Mouse (Mus musculus) midbrain, embryonic 12.5 days (tissue): ENCODE measurements around the gene Gpx5. TPM values are rescaled to one million over a fixed set of nuclear protein-coding genes. Genes with fewer than 3 reads are reported as not detected.
A peak's percentile ranks its signal among the peaks of the same experiment; 100 is the strongest.

Experiments
- ATAC-seq: fragments of 200-750 bp; cut with Nextera tagmentation; 2 replicates; pipeline ENCODE4 v1.8.0; 2017; ENCODE audit warnings: low read depth, moderate TSS enrichment, moderate library complexity; ENCODE audit not compliant: low FRiP score
- H3K27ac ChIP-seq: fragments of 300-500 bp; sonication (generic); replicated peaks from 2 replicates; pipeline ENCODE4 v1.5.1; 2016; ENCODE audit warnings: mild to moderate bottlenecking
- H3K27me3 ChIP-seq: fragments of 300-500 bp; sonication (generic); 2 replicates; pipeline ENCODE4 v1.6.1; 2016; ENCODE audit warnings: mild to moderate bottlenecking
- H3K36me3 ChIP-seq: fragments of 300-500 bp; sonication (generic); 2 replicates; pipeline ENCODE4 v1.6.1; 2016
- H3K4me1 ChIP-seq: fragments of 300-500 bp; sonication (generic); 2 replicates; pipeline ENCODE4 v1.6.1; 2016
- H3K4me2 ChIP-seq: fragments of 300-500 bp; sonication (generic); replicated peaks from 2 replicates; pipeline ENCODE4 v1.6.1; 2016; ENCODE audit warnings: mild to moderate bottlenecking, moderate library complexity
- H3K4me3 ChIP-seq: fragments of 300-500 bp; sonication (generic); 2 replicates; pipeline ENCODE4 v1.5.1; 2016; ENCODE audit warnings: mild to moderate bottlenecking
- H3K9ac ChIP-seq: fragments of 300-500 bp; sonication (generic); replicated peaks from 2 replicates; pipeline ENCODE4 v1.6.1; 2016; ENCODE audit warnings: mild to moderate bottlenecking, moderate library complexity
- H3K9me3 ChIP-seq: fragments of 300-500 bp; sonication (generic); 2 replicates; pipeline ENCODE4 v1.6.1; 2016; ENCODE audit warnings: mild to moderate bottlenecking
- WGBS: fragments of 180-500 bp; shearing (Covaris S2); methylation state at CpG from one replicate; pipeline ENCODE4 v1.1.7; 2016; 5-methylcytosine and 5-hydroxymethylcytosine counted together
- polyA plus RNA-seq: library from polyadenylated mRNA; unstranded; fragments of >200 nt; fragmentation: Nextera tagmentation; extraction: Ambion mirVana; gene quantifications from 2 replicates; pipeline ENCODE4 v1.2.1, GENCODE M21; 2016

Gpx5 gene
- not detected in 2 replicates for polyA plus RNA-seq

DNA sequence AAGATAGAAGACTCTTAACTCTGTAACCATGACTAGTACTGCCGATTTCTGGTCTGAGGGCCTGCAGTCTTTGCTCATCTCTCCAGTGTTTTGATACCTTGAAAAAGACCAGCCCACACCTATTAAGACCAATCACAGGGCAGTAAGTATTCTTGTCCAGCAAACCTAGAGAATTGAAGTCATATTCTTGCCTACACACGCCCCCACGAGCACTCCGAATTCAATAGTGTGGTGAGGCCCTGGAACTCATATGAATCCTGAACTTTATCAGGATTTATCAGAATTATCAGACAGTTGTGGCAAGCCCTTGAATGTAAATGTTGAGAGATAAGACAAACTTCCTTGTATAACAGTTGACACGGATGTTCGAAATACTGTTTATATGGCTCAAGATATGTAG lies at the start of gene Gpx5:
TSS of gene Gpx5 (minus strand) at position 101 of the 400 bp plus-strand sequence.
- no peak within 1 kb of the TSS for H3K9ac ChIP-seq
- no peaks in the 10 kb centered on the region for H3K4me1 ChIP-seq
- H3K4me3 ChIP-seq, result no peak within 1 kb of the TSS
- H3K36me3 ChIP-seq, result no peaks in the 10 kb centered on the region
- no peak for ATAC-seq
- no peaks in the 10 kb centered on the region for H3K27me3 ChIP-seq
- H3K9me3 ChIP-seq, result no peaks in the 10 kb centered on the region
- no peak within 1 kb of the TSS for H3K27ac ChIP-seq
- no peak within 1 kb of the TSS for H3K4me2 ChIP-seq
- WGBS, result 93% methylated on average over 6 of the region's 6 CpGs

DNA sequence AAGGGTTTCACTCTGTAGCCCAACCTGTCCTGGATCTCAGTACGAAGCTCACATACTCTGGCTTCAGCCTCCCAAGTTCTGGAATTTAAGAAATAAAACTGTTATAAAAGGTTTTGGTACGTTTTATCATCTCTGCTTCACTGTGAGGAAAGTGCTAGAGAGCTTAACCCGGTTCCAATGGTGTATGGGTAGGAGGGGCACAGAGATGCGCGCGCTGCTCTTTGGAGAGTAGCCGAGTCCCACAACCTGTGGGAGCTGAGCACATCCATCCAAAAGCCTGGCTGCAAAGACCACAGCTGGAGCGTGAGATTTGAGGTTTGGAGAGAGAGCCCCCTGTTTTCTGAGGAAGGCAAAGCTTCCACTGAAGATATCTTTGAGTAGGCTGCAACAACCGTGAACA lies 34.9 kb upstream of the Gpx5 start:
- Histone ChIP-seq H3K9me3 (no peaks in the 10 kb centered on the region), H3K27me3 (0 out of 2 replicates have a peak, but pooled peaks cover 10% of the 10 kb centered on the region), H3K4me3 (peak overlapping the region; percentile 36), H3K4me1 (0 out of 2 replicates have a peak, but pooled peaks cover 8% of the 10 kb centered on the region), H3K36me3 (no peaks in the 10 kb centered on the region), H3K4me2 (peak overlapping the region; percentile 51), H3K9ac (no peak overlapping the region), H3K27ac (no peak overlapping the region)
- ATAC-seq, result peak; percentile 47; the same call in 1 of the 2 replicates
- under 1% methylated on average over 9 of the region's 9 CpGs for WGBS

DNA sequence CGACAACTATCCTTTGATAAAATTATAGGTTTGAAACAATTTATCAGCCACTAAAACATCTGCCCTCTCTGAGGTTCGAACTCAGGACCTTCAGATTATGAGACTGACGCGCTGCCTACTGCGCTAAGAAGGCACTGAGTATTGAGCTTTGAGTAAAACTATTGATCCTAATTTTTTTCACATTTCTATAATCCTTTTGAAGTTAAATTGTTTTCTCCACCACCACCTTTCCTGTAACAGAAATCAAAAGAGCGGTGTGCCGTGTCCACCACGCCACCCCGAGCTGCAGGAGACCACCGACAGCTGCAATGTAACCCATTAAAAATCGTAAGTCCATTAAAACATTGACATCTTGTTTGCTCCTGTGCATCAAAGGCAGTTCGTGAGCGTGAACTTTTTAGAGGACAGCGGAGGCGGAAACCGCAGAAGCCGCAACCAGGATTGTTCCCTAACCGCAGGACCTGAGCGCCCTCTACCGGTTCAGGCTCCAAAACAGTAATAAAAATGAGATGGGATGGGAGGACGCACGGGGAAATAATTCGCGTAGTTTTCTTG lies 34.2 kb upstream of the Gpx5 start:
- Histone ChIP-seq H3K9me3 (no peaks in the 10 kb centered on the region), H3K27me3 (0 out of 2 replicates have a peak, but pooled peaks cover 10% of the 10 kb centered on the region), H3K9ac (no peak overlapping the region), H3K4me1 (0 out of 2 replicates have a peak, but pooled peaks cover 8% of the 10 kb centered on the region), H3K4me3 (peak overlapping the region; percentile 36), H3K36me3 (no peaks in the 10 kb centered on the region), H3K27ac (no peak overlapping the region), H3K4me2 (peak overlapping the region; percentile 51)
- peak; percentile 71 for ATAC-seq
- under 1% methylated on average over 24 of the region's 24 CpGs for WGBS

DNA sequence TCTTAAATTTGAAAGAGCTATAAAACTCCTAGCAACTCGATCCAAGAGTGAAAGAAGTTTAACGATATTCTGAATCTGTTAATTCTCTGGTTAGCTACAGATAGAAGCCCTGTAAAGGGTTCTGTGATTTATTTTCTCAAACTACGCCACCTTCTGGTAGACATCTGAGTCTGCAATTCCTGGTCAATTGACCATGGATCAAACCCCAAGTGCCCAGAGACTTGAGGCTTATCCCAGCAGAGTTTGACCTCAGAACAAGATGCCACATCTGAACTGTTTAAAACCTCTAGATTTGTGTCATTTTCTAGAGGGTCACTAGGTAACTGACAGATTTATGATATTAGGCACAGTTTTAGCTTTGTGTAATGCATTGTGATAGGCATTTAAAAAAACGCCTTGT lies 33.7 kb upstream of the Gpx5 start:
- H3K4me3 ChIP-seq, result peak overlapping the region; percentile 36
- H3K9me3 ChIP-seq, result no peaks in the 10 kb centered on the region
- no peak overlapping the region for H3K9ac ChIP-seq
- ATAC-seq, result peak; percentile 52
- no peak overlapping the region for H3K27ac ChIP-seq
- H3K36me3 ChIP-seq, result no peaks in the 10 kb centered on the region
- peak overlapping the region; percentile 51 for H3K4me2 ChIP-seq
- 13% methylated on average over 4 of the region's 4 CpGs for WGBS
- 0 out of 2 replicates have a peak, but pooled peaks cover 10% of the 10 kb centered on the region for H3K27me3 ChIP-seq
- 0 out of 2 replicates have a peak, but pooled peaks cover 8% of the 10 kb centered on the region for H3K4me1 ChIP-seq

DNA sequence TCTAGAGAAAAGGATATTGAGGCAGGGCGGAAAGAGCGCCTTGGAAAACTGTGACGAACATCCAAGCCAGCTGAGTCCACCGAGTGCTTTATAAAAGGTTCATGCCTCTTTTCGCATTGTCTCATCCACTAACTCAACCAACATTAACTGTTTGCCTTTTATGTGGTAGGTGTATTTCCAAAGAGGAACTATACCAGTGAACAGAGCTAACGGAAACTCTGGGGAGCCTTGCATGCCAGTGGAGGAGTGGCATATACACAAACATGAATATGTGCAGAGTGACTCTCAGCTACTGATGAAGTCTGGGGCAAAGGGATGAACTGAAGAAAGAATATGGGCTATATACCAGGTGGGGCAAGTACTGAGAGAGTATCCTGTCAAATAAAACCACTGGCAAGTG lies 30.9 kb upstream of the Gpx5 start:
- Histone ChIP-seq H3K36me3 (no peaks in the 10 kb centered on the region), H3K27me3 (0 out of 2 replicates have a peak, but pooled peaks cover 13% of the 10 kb centered on the region), H3K27ac (no peak overlapping the region), H3K4me1 (0 out of 2 replicates have a peak, but pooled peaks cover 8% of the 10 kb centered on the region), H3K9ac (no peak overlapping the region), H3K4me3 (no peak overlapping the region), H3K4me2 (no peak overlapping the region), H3K9me3 (no peaks in the 10 kb centered on the region)
- 68% methylated on average over 6 of the region's 6 CpGs for WGBS
- no peak for ATAC-seq

DNA sequence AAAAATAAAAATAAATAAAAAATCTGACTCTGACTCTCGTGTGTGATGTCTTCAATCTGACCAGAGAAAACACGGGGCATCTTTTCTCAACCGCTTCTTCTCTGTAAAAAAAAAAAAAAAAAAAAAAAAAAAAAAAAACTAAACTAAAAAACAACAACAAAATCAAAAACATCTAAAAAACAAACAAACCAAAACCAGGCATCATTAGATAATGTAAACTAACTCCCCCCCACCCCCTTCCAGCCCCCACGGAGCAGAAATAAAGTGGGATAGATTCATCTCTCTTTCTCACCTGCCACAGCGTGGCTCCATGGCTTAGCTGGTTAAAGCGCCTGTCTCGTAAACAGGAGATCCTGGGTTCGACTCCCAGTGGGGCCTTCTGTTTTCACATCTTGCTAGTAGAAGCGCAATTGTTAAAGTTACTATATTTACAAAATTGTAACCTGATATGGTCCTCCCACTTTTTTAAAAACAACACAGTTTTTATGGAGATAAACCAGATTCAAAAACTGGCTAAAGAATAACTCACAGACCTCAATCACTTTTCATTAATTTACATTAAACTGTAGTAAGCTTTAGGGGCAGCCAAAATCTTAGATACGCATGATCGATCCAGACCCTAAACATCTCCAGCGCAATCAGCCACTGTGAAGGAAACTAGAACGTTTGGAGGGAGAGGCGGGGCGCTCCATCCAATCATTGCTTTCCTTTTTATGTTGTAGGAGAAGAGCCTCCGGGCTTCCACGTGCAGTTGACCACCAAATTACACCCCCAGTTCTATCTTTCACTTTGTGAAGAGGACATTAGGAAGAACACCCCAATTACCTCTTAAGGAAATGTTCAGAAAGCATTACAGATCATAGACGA lies 30.2 kb upstream of the Gpx5 start:
- H3K27me3 ChIP-seq, result 0 out of 2 replicates have a peak, but pooled peaks cover 11% of the 10 kb centered on the region
- H3K9me3 ChIP-seq, result no peaks in the 10 kb centered on the region
- H3K4me2 ChIP-seq, result peak overlapping the region; percentile 52
- H3K4me1 ChIP-seq, result 0 out of 2 replicates have a peak, but pooled peaks cover 8% of the 10 kb centered on the region
- H3K9ac ChIP-seq, result no peak overlapping the region
- no peak for ATAC-seq
- no peak overlapping the region for H3K27ac ChIP-seq
- H3K4me3 ChIP-seq, result peak overlapping the region; percentile 36
- H3K36me3 ChIP-seq, result no peaks in the 10 kb centered on the region
- 15% methylated on average over 18 of the region's 18 CpGs for WGBS

DNA sequence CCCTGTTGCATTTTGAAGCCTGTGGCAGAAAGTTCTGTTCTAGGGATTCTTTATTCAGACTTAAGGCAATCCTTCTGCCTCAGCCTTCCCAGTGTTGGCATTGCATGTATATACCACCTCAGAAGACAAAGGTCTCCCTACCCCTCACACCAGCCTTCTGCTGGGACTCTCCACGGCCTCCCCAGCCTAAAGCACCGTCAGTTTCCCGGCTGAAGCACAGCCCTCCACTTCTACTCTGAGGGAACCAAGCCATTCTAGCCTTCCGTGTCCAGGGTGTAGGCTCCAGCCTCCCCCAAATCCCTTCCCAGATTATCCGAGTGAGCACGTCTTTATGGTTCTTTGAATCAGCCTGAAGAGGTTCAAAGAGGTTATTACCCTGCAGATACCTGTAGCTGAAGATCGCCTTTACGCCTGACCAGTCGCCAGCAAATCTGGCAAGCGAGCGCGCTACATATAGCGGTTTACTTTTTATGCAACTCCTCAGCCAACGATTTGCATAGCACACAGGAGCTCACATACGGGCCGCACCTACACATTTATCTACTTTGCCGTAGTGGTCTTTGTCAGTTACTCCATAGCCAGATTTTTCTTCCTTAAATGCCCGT lies 29.5 kb upstream of the Gpx5 start:
- no peak overlapping the region for H3K9ac ChIP-seq
- peak overlapping the region; percentile 52 for H3K4me2 ChIP-seq
- no peak overlapping the region for H3K27ac ChIP-seq
- no peak for ATAC-seq
- peak overlapping the region; percentile 36 for H3K4me3 ChIP-seq
- H3K27me3 ChIP-seq, result 0 out of 2 replicates have a peak, but pooled peaks cover 7% of the 10 kb centered on the region
- 0 out of 2 replicates have a peak, but pooled peaks cover 3% of the 10 kb centered on the region for H3K4me1 ChIP-seq
- 2% methylated on average over 18 of the region's 18 CpGs for WGBS
- no peaks in the 10 kb centered on the region for H3K9me3 ChIP-seq
- no peaks in the 10 kb centered on the region for H3K36me3 ChIP-seq

DNA sequence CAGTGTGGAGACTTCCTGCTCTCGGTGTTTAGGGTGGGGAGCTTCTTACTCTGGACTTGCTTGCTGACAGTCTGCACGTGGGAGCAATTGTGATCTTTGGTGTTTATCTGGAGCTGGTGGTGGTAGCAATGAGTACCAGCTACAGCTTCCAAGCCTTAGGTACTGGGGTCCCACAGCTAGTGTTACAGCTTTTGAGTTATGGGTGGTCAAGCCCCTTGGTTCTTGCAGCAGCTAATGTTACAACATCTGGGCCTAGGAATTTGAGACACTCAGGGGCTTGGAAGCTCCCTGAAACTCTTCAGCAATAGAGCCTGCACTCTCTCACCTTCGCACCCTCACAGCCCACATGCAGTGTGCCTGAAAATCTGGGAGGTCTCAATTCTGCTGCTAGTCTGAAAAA lies 27.7 kb upstream of the Gpx5 start:
- H3K4me3 ChIP-seq, result no peak overlapping the region
- H3K27ac ChIP-seq, result no peak overlapping the region
- H3K9me3 ChIP-seq, result no peaks in the 10 kb centered on the region
- no peak overlapping the region for H3K4me2 ChIP-seq
- H3K9ac ChIP-seq, result no peak overlapping the region
- H3K4me1 ChIP-seq, result 0 out of 2 replicates have a peak, but pooled peaks cover 3% of the 10 kb centered on the region
- 71% methylated on average over 3 of the region's 3 CpGs for WGBS
- ATAC-seq, result no peak
- H3K36me3 ChIP-seq, result no peaks in the 10 kb centered on the region
- H3K27me3 ChIP-seq, result 0 out of 2 replicates have a peak, but pooled peaks cover 7% of the 10 kb centered on the region

DNA sequence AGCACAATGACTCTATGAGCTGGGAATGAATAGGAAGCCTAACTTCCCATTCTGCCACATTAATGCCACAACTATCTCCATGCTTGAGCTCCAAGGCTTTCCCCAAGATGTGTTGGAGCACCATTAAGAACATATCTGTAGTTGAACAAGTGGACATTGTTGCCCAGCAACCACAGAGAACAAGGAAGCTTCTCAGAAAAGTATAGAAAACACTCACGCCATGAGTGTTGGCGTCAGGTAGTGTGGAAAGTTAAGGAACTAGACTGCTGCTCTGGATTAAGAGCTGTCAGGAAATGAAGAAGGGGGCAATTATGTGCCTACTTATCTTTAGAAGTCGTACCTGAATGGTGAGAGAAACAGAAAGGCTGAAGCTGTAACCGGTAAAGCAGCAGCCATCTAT lies 21.4 kb upstream of the Gpx5 start:
- H3K27me3 ChIP-seq, result no peaks in the 10 kb centered on the region
- no peak overlapping the region for H3K4me2 ChIP-seq
- H3K36me3 ChIP-seq, result no peaks in the 10 kb centered on the region
- 88% methylated on average over 4 of the region's 4 CpGs for WGBS
- H3K27ac ChIP-seq, result no peak overlapping the region
- no peak for ATAC-seq
- H3K9me3 ChIP-seq, result no peaks in the 10 kb centered on the region
- H3K4me3 ChIP-seq, result no peak overlapping the region
- H3K9ac ChIP-seq, result no peak overlapping the region
- H3K4me1 ChIP-seq, result no peaks in the 10 kb centered on the region

DNA sequence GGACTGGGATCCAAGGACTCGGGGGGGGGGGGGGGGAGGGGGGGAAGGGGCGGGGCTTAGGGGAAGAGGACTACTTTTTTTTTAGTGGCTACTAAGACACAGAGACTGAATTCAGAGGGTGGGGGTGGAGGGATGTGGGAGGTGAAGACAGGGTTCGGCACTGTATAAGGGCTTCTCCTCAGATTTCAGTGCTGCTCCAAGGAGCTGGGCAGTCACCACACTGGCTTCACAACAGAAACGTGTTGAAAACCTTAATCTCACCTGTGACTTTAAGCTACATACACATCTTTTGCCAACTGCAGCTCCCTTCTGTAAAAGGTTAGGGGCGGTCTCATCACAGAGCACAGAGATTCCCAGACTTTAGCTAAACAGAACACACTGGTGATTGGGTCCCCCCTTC lies 20.3 kb upstream of the Gpx5 start:
- Histone ChIP-seq H3K4me1 (no peaks in the 10 kb centered on the region), H3K9me3 (no peaks in the 10 kb centered on the region), H3K4me2 (no peak overlapping the region), H3K4me3 (no peak overlapping the region), H3K9ac (no peak overlapping the region), H3K27me3 (no peaks in the 10 kb centered on the region), H3K36me3 (no peaks in the 10 kb centered on the region), H3K27ac (no peak overlapping the region)
- WGBS, result 63% methylated on average over 3 of the region's 5 CpGs
- ATAC-seq, result no peak

DNA sequence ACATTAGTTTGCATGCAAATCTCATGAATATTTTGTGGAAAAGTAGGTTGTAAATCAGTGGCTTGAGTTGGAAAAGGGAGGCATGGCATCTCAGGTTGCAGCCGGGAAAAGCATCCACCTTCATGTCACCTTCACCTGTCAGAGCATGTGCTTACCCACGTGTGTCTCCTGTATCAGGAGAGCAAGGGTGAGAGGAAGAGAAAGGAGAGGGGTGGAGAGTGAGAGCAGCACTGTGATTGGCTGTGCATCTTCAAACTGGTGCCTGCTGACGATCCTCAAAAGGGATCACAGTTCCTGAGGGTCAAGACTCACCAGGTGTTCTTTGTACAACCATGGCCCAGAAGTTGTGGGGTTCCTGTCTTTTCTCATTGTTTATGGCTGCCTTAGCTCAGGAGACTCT lies 19.4 kb upstream of the Gpx5 start, which contains the start of gene Gpx6:
TSS of gene Gpx6 (plus strand) at position 200 of the 400 bp plus-strand sequence.
- Histone ChIP-seq H3K4me2 (no peak within 1 kb of the TSS), H3K4me3 (no peak within 1 kb of the TSS), H3K27ac (no peak within 1 kb of the TSS), H3K36me3 (no peaks in the 10 kb centered on the region), H3K9me3 (no peaks in the 10 kb centered on the region), H3K4me1 (no peaks in the 10 kb centered on the region), H3K9ac (no peak within 1 kb of the TSS), H3K27me3 (no peaks in the 10 kb centered on the region)
- no peak for ATAC-seq
- 22% methylated on average over 3 of the region's 3 CpGs for WGBS

DNA sequence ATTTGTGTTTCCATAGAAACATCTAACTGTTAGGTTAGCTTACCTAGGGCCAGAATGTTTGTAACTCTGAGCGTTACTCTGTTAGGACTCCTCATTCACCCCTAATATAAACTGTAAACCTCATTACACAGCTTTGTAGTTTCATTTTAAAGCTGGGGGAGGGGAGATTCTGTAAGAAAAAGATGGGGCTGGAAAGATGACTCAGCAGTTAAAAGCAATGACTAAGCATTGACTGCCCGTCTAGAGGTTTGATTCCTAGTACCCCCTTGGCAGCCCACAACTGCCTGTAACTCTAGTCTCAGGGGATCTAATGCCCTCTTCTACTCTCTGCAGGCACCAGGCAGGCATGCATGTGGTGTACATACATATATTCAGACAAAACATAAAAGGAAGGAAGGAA lies 17.3 kb upstream of the Gpx5 start:
- Histone ChIP-seq H3K9ac (no peak overlapping the region), H3K4me3 (no peak overlapping the region), H3K27me3 (no peaks in the 10 kb centered on the region), H3K4me2 (no peak overlapping the region), H3K36me3 (no peaks in the 10 kb centered on the region), H3K27ac (no peak overlapping the region), H3K9me3 (no peaks in the 10 kb centered on the region), H3K4me1 (no peaks in the 10 kb centered on the region)
- WGBS, result 82% methylated on average over 2 of the region's 2 CpGs
- ATAC-seq, result no peak
